Mouse (Mus musculus) forebrain, embryonic 10.5 days (tissue): ENCODE measurements at regions not wholly inside any gene's neighbourhood (a gene's known extent, or its start where the extent isn't known, plus 50 kb on each side); places are given as distances from the start of the nearest gene placed in this dataset.

Experiments
- DNase-seq: peaks from one replicate; pipeline ENCODE4 v3.0.0-alpha.2; 2017; ENCODE audit warnings: low spot score; ENCODE audit errors: extremely low spot score
- H3K27ac ChIP-seq: fragments of 300-500 bp; sonication (generic); 2 replicates; pipeline ENCODE4 v1.5.1; 2016; ENCODE audit warnings: mild to moderate bottlenecking
- H3K27me3 ChIP-seq: fragments of 300-500 bp; sonication (generic); 2 replicates; pipeline ENCODE4 v1.6.1; 2016; ENCODE audit warnings: mild to moderate bottlenecking; ENCODE audit not compliant: poor library complexity, severe bottlenecking
- H3K36me3 ChIP-seq: fragments of 300-500 bp; sonication (generic); replicated peaks from 2 replicates; pipeline ENCODE4 v1.6.1; 2016; ENCODE audit warnings: mild to moderate bottlenecking, moderate library complexity
- H3K4me1 ChIP-seq: fragments of 300-500 bp; sonication (generic); 2 replicates; pipeline ENCODE4 v1.6.1; 2016
- H3K4me3 ChIP-seq: fragments of 300-500 bp; sonication (generic); 2 replicates; pipeline ENCODE4 v1.5.1; 2016; ENCODE audit warnings: mild to moderate bottlenecking, moderate library complexity
- H3K9me3 ChIP-seq: fragments of 300-500 bp; sonication (generic); 2 replicates; pipeline ENCODE4 v1.6.1; 2016; ENCODE audit warnings: mild to moderate bottlenecking, moderate library complexity
- WGBS: fragments of 180-500 bp; shearing (Covaris S2); methylation state at CpG from one replicate; pipeline ENCODE4 v1.1.7; 2016; 5-methylcytosine and 5-hydroxymethylcytosine counted together

DNA sequence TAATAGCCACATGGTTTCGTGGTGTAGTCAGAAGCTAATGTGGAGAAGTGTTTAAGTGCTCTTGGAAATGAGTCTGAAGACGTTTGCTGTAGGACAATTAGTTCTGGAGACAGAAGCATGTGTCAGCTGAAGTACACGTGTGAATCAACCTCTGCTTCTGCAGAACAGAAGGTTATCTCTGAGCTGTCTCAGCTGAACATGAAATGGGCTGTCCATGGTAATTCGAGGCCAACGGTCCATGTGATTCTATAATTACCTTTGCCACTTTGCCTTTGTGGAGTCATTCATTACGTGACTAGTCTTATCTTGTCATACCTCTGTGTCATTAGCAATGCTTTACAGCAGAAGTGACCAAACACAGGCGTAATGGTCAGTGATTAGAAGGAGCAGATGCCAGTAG is 295.6 kb upstream of the Veph1 start:
- no peak for DNase-seq
- WGBS = 70% methylated on average over 7 of the region's 7 CpGs
- Histone ChIP-seq H3K27me3 (peaks cover 9% of the 10 kb centered on the region; the same call in 1 of the 2 replicates), H3K4me3 (no peak overlapping the region), H3K9me3 (no peaks in the 10 kb centered on the region), H3K27ac (no peak overlapping the region), H3K4me1 (peaks cover 4% of the 10 kb centered on the region; the same call in 1 of the 2 replicates), H3K36me3 (no peaks in the 10 kb centered on the region)

DNA sequence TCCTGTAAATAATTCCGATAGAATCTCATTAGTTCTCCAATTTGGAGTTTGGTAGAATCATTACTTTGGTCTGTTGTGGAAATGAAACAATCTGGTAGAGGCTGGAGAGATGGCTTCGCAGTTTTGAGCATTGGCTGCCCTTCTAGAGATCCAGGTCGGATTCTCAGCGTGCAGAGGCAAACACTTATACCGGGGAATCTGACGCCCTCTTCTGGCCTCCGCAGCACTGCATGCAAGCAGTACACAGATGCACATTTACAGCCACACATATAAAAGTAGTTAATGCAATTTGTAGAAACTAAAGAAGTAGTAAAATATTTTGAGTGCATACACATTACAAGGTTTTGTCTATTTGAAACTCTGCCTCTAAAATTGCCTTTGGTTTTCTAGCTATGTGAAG is 294.1 kb upstream of the Veph1 start:
- WGBS = 61% methylated on average over 7 of the region's 7 CpGs
- Histone ChIP-seq H3K9me3 (no peaks in the 10 kb centered on the region), H3K4me3 (no peak overlapping the region), H3K4me1 (peaks cover 4% of the 10 kb centered on the region; the same call in 1 of the 2 replicates), H3K36me3 (no peaks in the 10 kb centered on the region), H3K27me3 (peaks cover 9% of the 10 kb centered on the region; the same call in 1 of the 2 replicates), H3K27ac (no peak overlapping the region)
- DNase-seq = no peak

DNA sequence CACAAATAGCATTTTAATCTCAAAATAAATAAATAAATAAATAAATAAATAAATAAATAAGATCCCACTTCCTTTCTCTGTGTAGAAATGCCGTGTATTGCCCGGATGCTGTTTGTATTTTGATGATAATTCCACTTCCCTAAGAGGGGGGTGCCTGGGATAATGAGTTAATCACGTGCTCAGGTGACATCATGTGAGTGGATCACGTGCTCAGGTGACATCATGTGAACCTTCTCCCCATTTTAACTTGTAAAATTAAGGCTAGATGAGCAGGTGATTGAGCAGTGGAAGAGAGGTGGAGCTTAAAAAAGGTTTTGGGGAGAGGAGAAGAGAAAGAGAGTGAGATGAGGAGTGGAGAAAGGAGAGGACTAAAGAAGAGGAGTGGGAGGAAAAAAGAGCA is 292.8 kb upstream of the Veph1 start:
- H3K27ac ChIP-seq = no peak overlapping the region
- WGBS = 92% methylated on average over 4 of the region's 4 CpGs
- H3K27me3 ChIP-seq = peaks cover 6% of the 10 kb centered on the region; the same call in 1 of the 2 replicates
- H3K4me1 ChIP-seq = peaks cover 4% of the 10 kb centered on the region; the same call in 1 of the 2 replicates
- H3K36me3 ChIP-seq = no peaks in the 10 kb centered on the region
- DNase-seq = no peak
- no peaks in the 10 kb centered on the region for H3K9me3 ChIP-seq
- no peak overlapping the region for H3K4me3 ChIP-seq

DNA sequence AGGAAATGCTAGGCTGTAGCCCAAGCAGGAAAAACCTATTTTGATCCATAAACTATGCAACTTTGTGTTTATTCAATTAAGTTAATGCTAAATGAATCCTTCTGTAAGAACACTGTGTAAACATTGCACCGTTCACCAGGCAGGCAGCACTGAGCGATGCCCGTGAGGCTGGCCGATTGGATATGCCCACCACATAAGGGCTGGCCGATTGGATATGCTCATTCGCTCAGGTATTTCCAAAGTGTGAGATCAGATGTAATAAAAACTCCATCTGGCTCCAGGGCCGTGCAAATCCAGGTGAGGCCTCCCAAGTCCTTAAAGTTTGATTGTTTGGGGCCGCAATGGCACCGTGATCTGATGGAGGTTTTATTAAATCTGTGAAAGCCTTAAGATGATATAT is 288.2 kb upstream of the Veph1 start:
- Histone ChIP-seq H3K27me3 (peaks cover 3% of the 10 kb centered on the region; the same call in 1 of the 2 replicates), H3K36me3 (no peaks in the 10 kb centered on the region), H3K4me3 (no peak overlapping the region), H3K4me1 (no peaks in the 10 kb centered on the region), H3K27ac (no peak overlapping the region), H3K9me3 (no peaks in the 10 kb centered on the region)
- DNase-seq = no peak
- 80% methylated on average over 9 of the region's 9 CpGs for WGBS

DNA sequence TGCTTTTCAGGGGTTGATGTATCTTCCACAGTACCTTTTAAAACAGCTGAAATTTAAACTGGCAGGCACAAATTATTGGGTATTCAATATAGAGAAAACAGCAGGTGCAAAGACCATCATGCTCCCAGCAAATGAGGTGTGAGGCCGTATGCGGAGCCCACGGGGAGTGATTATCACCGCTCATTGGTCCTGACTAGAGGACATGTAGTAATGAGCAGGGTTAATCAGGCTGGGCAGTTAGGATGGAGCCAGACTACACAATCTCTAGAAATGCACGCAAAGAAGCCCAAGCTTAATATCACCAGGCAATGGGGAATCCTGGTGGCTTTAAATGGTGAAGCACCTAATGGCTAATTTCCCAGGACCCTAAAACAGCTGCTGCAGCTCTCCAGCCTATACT is 287.5 kb upstream of the Veph1 start:
- no peak for DNase-seq
- no peak overlapping the region for H3K4me3 ChIP-seq
- no peaks in the 10 kb centered on the region for H3K4me1 ChIP-seq
- H3K27ac ChIP-seq = no peak overlapping the region
- 83% methylated on average over 5 of the region's 5 CpGs for WGBS
- no peaks in the 10 kb centered on the region for H3K9me3 ChIP-seq
- H3K27me3 ChIP-seq = no peaks in the 10 kb centered on the region; the same call in 1 of the 2 replicates
- no peaks in the 10 kb centered on the region for H3K36me3 ChIP-seq

DNA sequence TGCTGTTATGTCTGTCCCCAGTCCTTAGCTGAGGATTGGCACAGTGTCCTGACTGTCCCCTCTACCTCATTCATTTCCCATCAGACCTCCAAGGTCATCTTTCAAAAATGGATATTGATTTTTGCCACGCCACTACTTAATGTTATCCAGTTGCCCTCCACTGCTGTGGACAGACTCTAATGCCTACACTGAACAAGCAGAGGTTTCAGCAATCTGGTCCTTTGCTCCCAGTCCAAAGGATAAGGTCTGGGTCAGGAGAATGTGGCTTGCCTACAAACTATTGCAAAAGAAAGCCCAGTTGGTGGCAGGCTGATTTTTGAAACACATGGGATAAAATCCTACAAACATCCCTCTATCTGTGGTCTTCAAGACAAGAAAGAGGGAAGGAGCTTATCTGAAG is 280.0 kb upstream of the Veph1 start:
- Histone ChIP-seq H3K36me3 (no peaks in the 10 kb centered on the region), H3K9me3 (no peaks in the 10 kb centered on the region), H3K4me3 (no peak overlapping the region), H3K4me1 (no peaks in the 10 kb centered on the region), H3K27me3 (no peaks in the 10 kb centered on the region), H3K27ac (no peak overlapping the region)
- 88% methylated on average over 1 of the region's 1 CpGs for WGBS
- DNase-seq = no peak

DNA sequence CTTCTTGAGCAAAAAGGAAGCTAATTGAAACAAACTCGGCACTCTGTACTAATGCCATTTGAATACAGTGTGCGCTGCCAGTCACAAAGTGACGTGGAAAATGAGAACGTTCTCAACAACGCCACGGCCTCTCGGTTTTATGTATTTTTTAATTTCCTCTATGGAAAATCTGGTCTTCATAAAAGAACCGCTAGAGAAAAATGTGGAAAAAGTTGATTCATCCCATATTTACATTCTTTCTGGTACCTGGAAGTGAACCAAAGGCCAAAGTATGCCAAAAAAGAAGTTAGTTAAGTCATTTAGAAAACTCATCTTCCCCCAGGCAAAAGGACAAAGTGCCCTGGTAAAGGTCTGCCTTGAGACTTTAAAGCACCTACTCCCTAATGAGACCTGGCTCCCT is 277.7 kb upstream of the Veph1 start:
- no peaks in the 10 kb centered on the region for H3K9me3 ChIP-seq
- H3K27me3 ChIP-seq = no peaks in the 10 kb centered on the region
- no peak overlapping the region for H3K27ac ChIP-seq
- WGBS = 92% methylated on average over 8 of the region's 8 CpGs
- H3K4me3 ChIP-seq = no peak overlapping the region
- no peaks in the 10 kb centered on the region for H3K4me1 ChIP-seq
- no peaks in the 10 kb centered on the region for H3K36me3 ChIP-seq
- no peak for DNase-seq

DNA sequence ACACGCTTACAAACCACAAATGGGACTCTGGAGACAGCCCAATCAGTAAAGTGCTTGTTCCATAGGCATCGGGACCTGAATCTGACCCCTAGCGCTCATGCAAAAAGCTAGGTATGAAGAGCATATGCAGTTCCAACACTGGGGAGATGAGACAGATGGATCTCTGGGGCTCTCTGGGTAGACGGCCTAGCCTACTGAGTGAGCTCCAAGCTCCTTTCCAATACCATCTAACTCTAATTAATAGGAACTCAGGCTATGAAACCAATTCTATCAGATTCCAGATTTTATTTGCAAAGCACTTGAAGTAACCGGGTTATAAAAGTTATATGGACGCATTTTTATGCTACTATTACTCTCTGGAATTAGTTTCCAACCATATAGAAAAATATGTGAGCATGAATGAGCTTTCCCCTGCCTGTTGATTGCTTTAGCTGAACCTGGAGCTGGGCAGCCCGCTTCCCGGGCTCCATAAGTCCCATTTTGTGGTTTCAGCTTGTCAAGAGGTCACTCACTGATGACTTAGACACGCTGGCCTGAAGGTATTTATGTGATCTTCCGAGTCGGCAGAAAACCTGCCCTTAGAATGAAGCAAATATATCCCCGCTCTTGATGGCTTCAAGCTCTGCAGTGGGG is 276.4 kb upstream of the Veph1 start:
- no peaks in the 10 kb centered on the region for H3K9me3 ChIP-seq
- no peak overlapping the region for H3K4me3 ChIP-seq
- no peaks in the 10 kb centered on the region for H3K27me3 ChIP-seq
- no peaks in the 10 kb centered on the region for H3K36me3 ChIP-seq
- no peak for DNase-seq
- WGBS = 91% methylated on average over 12 of the region's 12 CpGs
- H3K27ac ChIP-seq = no peak overlapping the region
- H3K4me1 ChIP-seq = no peaks in the 10 kb centered on the region

DNA sequence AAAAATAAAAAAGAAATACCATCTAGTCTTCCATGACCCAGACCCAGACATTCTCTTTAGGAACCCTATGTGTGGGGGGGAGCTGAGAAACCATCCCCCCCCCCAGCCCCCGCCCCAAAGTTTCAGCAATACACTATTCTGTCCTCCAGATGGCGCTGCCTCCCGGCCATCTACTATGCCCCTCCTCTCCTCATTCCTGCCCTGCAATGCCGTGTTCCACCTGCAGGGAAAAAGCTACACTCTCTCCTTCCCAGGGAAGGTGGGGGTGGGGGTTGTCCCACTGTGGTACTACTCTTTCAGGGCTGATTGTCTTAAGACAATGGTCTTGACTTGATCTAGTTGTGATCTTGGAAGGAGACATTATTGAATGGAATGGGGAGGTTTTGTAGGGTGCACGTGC is 273.7 kb upstream of the Veph1 start:
- 76% methylated on average over 5 of the region's 5 CpGs for whole genome bisulfite sequencing
- no peaks in the 10 kb centered on the region for H3K27me3 ChIP-seq
- DNase-seq = no peak

DNA sequence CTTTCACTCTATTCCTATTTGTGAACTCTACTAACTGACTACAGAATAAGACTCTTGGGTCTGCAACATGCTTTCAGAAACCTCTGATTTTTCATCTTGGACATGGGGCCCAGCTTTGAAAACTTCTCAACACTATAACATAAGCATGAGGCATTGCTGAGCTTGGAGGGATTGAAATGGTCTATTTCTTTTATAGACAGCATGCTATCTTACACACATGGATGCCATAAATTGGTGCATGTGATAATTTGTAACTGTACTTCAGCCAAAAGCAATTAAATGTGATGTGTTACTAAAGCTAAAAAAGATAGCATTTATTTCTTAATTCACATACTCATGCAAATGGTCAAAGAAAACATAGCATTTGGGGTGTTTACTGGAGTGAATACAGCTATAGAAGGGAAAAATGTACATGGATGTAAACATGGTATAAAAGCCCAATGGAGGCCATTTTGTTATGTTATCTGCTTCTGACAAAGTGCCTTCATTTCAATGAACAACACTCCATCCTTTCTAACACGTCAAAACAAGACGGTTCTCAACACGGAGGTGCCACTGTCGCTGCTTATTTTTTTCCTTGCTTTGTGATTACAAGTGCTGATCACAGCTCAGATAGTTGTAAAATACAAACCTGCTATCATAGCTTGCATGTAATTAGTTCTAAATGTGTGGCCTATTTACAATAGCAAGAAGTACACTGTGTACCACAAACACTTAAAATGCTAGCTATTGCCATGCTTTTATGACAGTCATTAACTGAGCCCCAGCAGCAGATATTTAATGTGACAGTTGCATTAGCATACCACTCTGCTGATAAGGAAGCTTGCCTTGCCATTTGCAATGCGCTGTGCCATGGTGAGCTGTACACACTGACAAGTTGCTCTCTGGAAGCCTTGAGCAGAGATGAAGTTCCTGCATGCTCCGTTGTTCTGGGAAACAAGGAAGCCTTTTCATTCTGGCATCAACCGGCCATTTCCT is 267.9 kb upstream of the Veph1 start:
- no peak for DNase-seq
- WGBS = 86% methylated on average over 7 of the region's 7 CpGs
- Histone ChIP-seq H3K36me3 (no peaks in the 10 kb centered on the region), H3K27ac (no peak overlapping the region), H3K4me3 (no peak overlapping the region), H3K4me1 (no peaks in the 10 kb centered on the region), H3K9me3 (no peaks in the 10 kb centered on the region), H3K27me3 (no peaks in the 10 kb centered on the region)

More for the DNA sequence above, 273.7 kb upstream of the Veph1 start:
- Histone ChIP-seq H3K4me1 (no peaks in the 10 kb centered on the region), H3K4me3 (no peak overlapping the region), H3K27ac (no peak overlapping the region), H3K9me3 (no peaks in the 10 kb centered on the region), H3K36me3 (no peaks in the 10 kb centered on the region)

DNA sequence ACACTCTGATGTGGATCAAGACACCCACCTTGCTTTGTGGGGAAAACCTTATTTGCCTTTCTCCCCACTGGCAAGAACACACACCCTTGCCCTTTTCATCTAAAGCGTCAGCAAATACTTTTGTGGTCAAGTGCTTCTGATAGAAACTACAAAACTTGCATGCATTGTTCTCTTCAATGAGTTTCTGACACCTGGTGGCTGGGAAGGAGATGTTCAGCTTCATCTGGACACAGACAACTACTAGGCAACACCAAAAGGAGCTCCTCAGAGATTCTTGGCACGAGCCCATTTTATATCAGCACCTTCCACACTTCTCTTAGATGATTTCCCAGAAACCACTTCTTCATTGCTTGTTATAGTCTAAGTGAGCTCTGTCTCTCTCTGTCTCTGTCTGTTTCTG is 266.7 kb upstream of the Veph1 start:
- Histone ChIP-seq H3K27me3 (no peaks in the 10 kb centered on the region), H3K4me1 (no peaks in the 10 kb centered on the region), H3K9me3 (no peaks in the 10 kb centered on the region), H3K4me3 (no peak overlapping the region), H3K27ac (no peak overlapping the region), H3K36me3 (no peaks in the 10 kb centered on the region)
- WGBS = 87% methylated on average over 2 of the region's 2 CpGs
- no peak for DNase-seq

DNA sequence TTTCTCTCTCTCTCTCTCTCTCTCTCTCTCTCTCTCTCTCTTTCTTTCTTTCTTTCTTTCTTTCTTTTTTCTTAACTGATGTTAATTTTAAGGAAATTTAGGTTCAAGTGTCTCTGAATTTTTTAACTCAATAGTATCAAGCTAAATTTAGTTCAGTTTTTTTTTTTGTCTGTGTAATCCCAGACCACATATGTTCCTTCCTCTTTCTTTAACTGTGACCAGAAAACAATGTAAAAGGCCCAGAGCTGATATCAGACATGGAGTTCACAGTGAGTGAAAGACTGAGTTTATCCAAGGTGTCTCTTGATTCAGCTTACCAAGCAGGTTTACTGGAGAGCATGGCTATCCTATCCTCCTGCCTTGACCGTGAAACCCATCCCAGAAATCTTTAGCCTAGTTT is 258.9 kb upstream of the Veph1 start:
- H3K27ac ChIP-seq = no peak overlapping the region
- no peak overlapping the region for H3K4me3 ChIP-seq
- no peak for DNase-seq
- no peaks in the 10 kb centered on the region for H3K36me3 ChIP-seq
- H3K9me3 ChIP-seq = no peaks in the 10 kb centered on the region
- no peaks in the 10 kb centered on the region for H3K27me3 ChIP-seq
- 97% methylated on average over 1 of the region's 1 CpGs for WGBS
- 0 out of 2 replicates have a peak, but pooled peaks cover 3% of the 10 kb centered on the region for H3K4me1 ChIP-seq

DNA sequence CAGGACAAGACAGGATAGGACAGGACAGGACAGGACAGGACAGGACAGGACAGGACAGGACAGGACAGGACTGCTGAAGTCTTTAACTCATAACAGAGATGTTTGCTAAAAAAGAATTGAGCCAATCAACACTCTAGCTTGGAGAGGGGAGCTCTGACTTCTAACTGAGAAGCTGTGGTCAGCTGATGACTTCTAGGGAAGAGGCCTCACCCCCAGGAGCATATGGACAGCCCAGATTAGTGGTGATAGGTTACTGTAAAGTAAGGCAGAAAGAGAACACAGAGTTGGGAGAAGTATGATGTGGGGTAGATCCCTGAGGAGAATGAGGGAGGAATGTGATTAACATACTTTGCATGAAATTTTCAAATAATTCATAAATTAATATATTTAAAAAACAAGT is 254.3 kb upstream of the Veph1 start:
- H3K4me3 ChIP-seq = no peak overlapping the region
- no peak for DNase-seq
- H3K27ac ChIP-seq = no peak overlapping the region
- H3K36me3 ChIP-seq = no peaks in the 10 kb centered on the region
- no peaks in the 10 kb centered on the region for H3K4me1 ChIP-seq
- H3K27me3 ChIP-seq = no peaks in the 10 kb centered on the region
- H3K9me3 ChIP-seq = no peaks in the 10 kb centered on the region
